Mouse (Mus musculus) heart, embryonic 11.5 days (tissue): Measurements from ENCODE around the gene Cpne5. TPM values are rescaled to one million over a fixed set of nuclear protein-coding genes. Genes with fewer than 3 reads are reported as not detected.

Experiments used
- polyA plus RNA-seq: library from polyadenylated mRNA; unstranded; fragments of >200 nt; fragmentation: Nextera tagmentation; extraction: Ambion mirVana; gene quantifications from 2 replicates; pipeline ENCODE4 v1.2.1, GENCODE M21; 2014

Cpne5 gene
- polyA plus RNA-seq, 1 experiment from 2014 or later: 24.0 TPM

Other genes with a start within 250 kb of the Cpne5 start
- gene Stk38, start 230.2 kb downstream of the Cpne5 start, polyA plus RNA-seq: 92.7 and 98.4 TPM in 2 replicates
- 420 and 433 TPM in 2 replicates for gene Srsf3, start 205.5 kb downstream of the Cpne5 start, polyA plus RNA-seq
- 39.3 TPM in 2 replicates for gene Cdkn1a, start 147.2 kb downstream of the Cpne5 start, polyA plus RNA-seq
- gene Rab44, start 124.0 kb downstream of the Cpne5 start, polyA plus RNA-seq: 0.20 TPM in 1 of 2 replicates, not detected in the other
- gene Ppil1, start 26.0 kb upstream of the Cpne5 start, polyA plus RNA-seq: 117 and 135 TPM in 2 replicates
- 90.6 and 94.9 TPM in 2 replicates for gene BC004004, start 30.6 kb upstream of the Cpne5 start, polyA plus RNA-seq
- 0.55 and 1.7 TPM in 2 replicates for gene Pi16, start 79.5 kb upstream of the Cpne5 start, polyA plus RNA-seq
- gene Mtch1, start 109.8 kb upstream of the Cpne5 start, polyA plus RNA-seq: 266 and 306 TPM in 2 replicates
- 1.2 and 2.3 TPM in 2 replicates for gene Fgd2, start 122.7 kb upstream of the Cpne5 start, polyA plus RNA-seq